ENCODE assay signal across 7 mouse cellular contexts in genomic region chr9:3199151-3200018, GRCm38 (mm10).
DNase-seq lines count a peak whose midpoint lies in the region; ATAC-seq lines count a peak whose summit lies in the region.

No protein-coding gene starts in this region.

- H3K9ac ChIP-seq in embryonic facial prominence, embryonic 13.5 days = no peak overlapping the region
- H3K9ac ChIP-seq in stomach, embryonic 14.5 days (replicated peaks; ENCODE audit: low read depth, low read length) = no peak overlapping the region

- no peak overlapping the region for H3K4me2 ChIP-seq in embryonic facial prominence, embryonic 13.5 days
- H3K4me2 ChIP-seq in stomach, embryonic 14.5 days (replicated peaks; ENCODE audit: low read depth, low read length) = no peak overlapping the region

- H3K36me3 ChIP-seq in embryonic facial prominence, embryonic 13.5 days = no peaks in the 10 kb centered on the region
- H3K36me3 ChIP-seq in stomach, embryonic 14.5 days (ENCODE audit: control insufficient read depth, insufficient read depth, low read length) = no peaks in the 10 kb centered on the region

- H3K27me3 ChIP-seq in embryonic facial prominence, embryonic 13.5 days = no peaks in the 10 kb centered on the region
- H3K27me3 ChIP-seq in stomach, embryonic 14.5 days (ENCODE audit: control insufficient read depth, insufficient read depth, low read length) = no peaks in the 10 kb centered on the region

- H3K4me3 ChIP-seq in embryonic facial prominence, embryonic 13.5 days = no peak overlapping the region
- H3K4me3 ChIP-seq in stomach, embryonic 14.5 days (ENCODE audit: low read depth, low read length) = no peak overlapping the region

- H3K9me3 ChIP-seq in embryonic facial prominence, embryonic 13.5 days = peaks cover 15% of the 10 kb centered on the region; the same call in 1 of the 2 replicates
- no peaks in the 10 kb centered on the region; the same call in 1 of the 2 replicates for H3K9me3 ChIP-seq in stomach, embryonic 14.5 days (ENCODE audit: control insufficient read depth, low read depth, low read length)

- no peak overlapping the region for H3K27ac ChIP-seq in embryonic facial prominence, embryonic 13.5 days
- no peak overlapping the region for H3K27ac ChIP-seq in stomach, embryonic 14.5 days (ENCODE audit: low read length)

- intact Hi-C loops in left cerebral cortex, postnatal 4 days (cut with DNase I) = no loop called here

- peak; percentile 74 for DNase-seq in spleen, adult 12 weeks (ENCODE audit: low spot score)
- DNase-seq in spleen, postnatal 36 days (ENCODE audit: low spot score in 2 of 2) = no peak
- DNase-seq in kidney, postnatal 4 days = peak; percentile 47 to 75
- no peak for DNase-seq in left cerebral cortex, postnatal 4 days

- peak; percentile 56 for ATAC-seq in embryonic facial prominence, embryonic 13.5 days (ENCODE audit: insufficient number of reproducible peaks, insufficient read depth, low FRiP score, low TSS enrichment, low read depth)
- peak; percentile 37 for ATAC-seq in stomach, embryonic 14.5 days (ENCODE audit: insufficient number of reproducible peaks, insufficient read depth, low FRiP score, low read depth)
- ATAC-seq in frontal cortex, adult (ENCODE audit: low TSS enrichment) = no peak

- 35% methylated on average over 33 of the region's 33 CpGs for WGBS in embryonic facial prominence, embryonic 13.5 days
- WGBS in stomach, embryonic 14.5 days = 33% methylated on average over 33 of the region's 33 CpGs

- H3K4me1 ChIP-seq in embryonic facial prominence, embryonic 13.5 days = no peaks in the 10 kb centered on the region
- no peaks in the 10 kb centered on the region for H3K4me1 ChIP-seq in stomach, embryonic 14.5 days (ENCODE audit: control insufficient read depth, insufficient read depth, low read length)

Comparison
In these comparisons a context has a peak if more than half of its experiments do, and no peak if none do; other contexts are left out.
1. DNase-seq: peak in spleen, adult 12 weeks (single experiment) and kidney, postnatal 4 days (2 of 2); none in spleen, postnatal 36 days (0 of 2) and left cerebral cortex, postnatal 4 days (single experiment).